Mouse (Mus musculus): ENCODE measurements at regions not wholly inside any gene's neighbourhood (a gene's known extent, or its start where the extent isn't known, plus 50 kb on each side); places are given as distances from the start of the nearest gene placed in this dataset.

DNA sequence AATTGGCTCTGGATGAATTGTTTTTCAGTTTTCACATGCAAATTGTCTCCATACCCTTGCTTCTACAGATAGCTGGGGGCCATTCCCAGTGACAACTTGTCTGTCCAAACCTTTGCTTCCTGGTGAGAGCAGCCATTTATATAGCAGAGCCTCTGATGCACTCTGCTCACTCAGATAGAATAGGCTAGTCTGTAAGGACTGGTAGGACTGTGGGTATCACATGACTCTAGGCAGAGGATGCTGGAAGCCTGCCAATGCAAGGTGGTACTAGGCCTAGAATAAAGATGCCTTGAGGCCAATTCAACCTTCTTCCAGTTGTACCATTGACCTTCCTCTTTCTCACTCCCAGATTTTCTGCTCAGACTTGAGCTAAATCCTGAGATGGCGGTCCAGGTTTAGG is 188.2 kb upstream of the Ntm start:
- in situ Hi-C loops (cut with MboI; ENCODE audit: low pct_unique_long_range_greater_than_20kb in 1 of 2, low sequenced_read_pairs in 2 of 2, unreplicated experiment in 1 of 2), result no loop called here

GRCm38 (mm10) chr9:30166235-30166752 is 203.4 kb upstream of the Ntm start:
- in situ Hi-C loops (cut with MboI; ENCODE audit: low pct_unique_long_range_greater_than_20kb in 1 of 2, low sequenced_read_pairs in 2 of 2, unreplicated experiment in 1 of 2), result no loop called here

DNA sequence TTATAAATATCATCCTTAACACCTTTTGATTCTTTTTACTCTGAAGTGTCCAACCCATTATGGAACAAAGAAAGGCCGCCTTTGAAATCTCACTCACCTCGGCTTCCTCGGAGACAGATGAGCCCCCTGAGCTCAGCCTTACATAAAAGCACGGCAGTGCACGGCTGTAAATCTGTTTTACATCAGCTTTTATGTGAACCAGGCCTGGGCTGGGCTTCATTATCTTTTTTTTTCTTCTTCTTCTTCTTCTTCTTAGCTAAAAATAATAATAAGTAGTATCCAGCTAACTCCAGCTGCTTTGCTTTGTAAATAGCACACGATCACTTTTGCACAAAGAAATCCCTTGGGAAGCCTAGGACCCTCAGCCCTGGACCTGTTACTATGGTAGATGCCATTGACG is 204.3 kb upstream of the Ntm start:
- in situ Hi-C loops (cut with MboI; ENCODE audit: low pct_unique_long_range_greater_than_20kb in 1 of 2, low sequenced_read_pairs in 2 of 2, unreplicated experiment in 1 of 2), result no loop called here

- in situ Hi-C loops (cut with MboI; ENCODE audit: low pct_unique_long_range_greater_than_20kb in 1 of 2, low sequenced_read_pairs in 2 of 2, unreplicated experiment in 1 of 2), result no loop called here
These were observed 211.7 kb upstream of the Ntm start for GRCm38 (mm10) chr9:30174646-30175045.

DNA sequence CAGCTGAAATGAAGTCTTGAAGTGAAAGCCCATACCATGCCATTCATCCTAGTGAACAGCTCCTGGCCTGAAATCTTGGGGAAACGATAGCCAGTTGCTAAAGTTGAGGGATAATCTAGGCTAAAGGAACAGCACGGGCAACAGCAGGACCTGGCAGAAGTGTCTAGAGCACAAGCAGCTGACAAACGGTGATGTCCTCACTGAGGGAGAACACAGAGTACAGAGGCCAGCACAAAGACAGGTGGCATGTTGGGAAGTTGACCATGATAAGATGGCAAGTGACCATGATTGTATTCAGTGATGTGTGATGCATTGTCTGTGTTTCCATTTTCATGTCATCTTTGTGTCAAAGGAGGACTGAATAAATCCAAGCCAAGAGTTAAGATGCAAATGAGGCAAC is 212.4 kb upstream of the Ntm start:
- in situ Hi-C loops (cut with MboI; ENCODE audit: low pct_unique_long_range_greater_than_20kb in 1 of 2, low sequenced_read_pairs in 2 of 2, unreplicated experiment in 1 of 2), result no loop called here

DNA sequence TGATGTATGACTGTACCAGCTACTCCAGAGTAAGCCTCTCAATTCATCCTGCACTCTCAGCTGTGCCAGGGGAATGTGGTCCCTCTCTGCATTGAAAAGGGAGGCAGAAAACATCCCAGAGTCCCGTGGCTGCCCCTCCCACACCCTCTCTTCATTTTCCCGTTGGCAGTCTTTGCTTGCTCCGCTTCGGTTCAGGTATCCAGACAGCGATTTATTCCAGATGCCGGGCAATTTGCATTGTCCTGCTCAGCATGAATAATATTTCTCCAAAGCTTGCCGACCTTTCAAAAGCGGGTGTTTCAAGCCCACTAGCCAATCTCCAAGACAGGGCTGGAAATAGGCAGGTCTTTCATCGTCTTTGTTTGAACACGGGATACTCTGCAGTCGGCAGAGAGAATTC is 220.5 kb upstream of the Ntm start:
- in situ Hi-C loops (cut with MboI; ENCODE audit: low pct_unique_long_range_greater_than_20kb in 1 of 2, low sequenced_read_pairs in 2 of 2, unreplicated experiment in 1 of 2), result no loop called here

DNA sequence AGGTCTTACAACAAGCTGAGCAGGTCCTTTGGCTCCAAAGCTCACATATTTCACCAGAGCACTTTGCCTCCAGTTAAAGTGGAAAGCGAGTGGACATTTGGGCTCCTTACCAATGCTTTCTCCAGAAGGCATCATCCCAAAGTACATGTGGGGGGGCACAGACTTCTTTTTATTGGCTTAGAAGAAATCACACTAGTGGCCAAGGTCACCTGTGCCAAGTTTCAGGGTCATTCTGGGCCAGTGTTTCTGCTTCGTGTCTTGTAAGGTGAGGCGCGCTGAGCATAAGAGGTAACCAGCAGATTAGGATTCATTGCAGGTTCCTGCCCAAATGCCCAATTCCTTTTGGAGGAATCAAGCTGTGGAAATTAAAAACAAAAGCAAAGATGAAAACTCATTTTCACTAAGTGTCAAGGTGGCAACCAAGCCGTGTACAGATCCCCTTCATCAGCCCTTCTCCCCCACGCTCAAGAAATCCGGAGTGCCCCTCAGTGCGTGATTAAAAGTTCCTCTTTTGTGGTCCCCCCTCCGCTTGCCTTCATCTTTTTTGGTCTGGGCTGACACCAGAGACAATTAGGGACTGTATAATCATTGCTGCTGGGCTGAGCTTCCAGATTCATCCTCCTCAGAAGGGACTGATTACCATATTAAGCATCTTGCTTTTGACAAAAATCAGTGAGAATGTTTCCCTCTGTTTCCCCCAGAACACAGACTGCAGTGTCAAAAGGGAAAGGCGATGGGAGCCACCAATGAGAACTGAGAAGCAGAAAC is 222.2 kb upstream of the Ntm start:
- in situ Hi-C loops (cut with MboI; ENCODE audit: low pct_unique_long_range_greater_than_20kb in 1 of 2, low sequenced_read_pairs in 2 of 2, unreplicated experiment in 1 of 2), result no loop called here

DNA sequence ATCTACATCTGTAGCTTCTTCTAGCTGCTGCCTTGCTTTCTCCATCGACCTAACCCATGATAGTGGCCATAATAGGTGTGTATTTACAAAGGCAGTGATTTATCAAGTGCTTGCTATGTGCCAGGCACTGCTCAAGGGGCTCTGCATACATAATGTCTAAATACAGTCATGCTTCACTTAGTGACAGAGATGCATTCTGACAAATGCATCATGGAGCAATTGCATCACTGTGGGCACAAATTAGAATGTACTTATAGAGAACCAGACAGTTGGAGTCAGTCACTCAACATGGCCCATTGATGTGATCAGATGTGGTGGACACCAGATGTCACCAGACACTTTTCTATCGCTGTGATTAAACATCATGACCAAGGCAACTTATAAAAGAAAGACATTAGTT is 223.3 kb upstream of the Ntm start:
- in situ Hi-C loops (cut with MboI; ENCODE audit: low pct_unique_long_range_greater_than_20kb in 1 of 2, low sequenced_read_pairs in 2 of 2, unreplicated experiment in 1 of 2), result no loop called here

DNA sequence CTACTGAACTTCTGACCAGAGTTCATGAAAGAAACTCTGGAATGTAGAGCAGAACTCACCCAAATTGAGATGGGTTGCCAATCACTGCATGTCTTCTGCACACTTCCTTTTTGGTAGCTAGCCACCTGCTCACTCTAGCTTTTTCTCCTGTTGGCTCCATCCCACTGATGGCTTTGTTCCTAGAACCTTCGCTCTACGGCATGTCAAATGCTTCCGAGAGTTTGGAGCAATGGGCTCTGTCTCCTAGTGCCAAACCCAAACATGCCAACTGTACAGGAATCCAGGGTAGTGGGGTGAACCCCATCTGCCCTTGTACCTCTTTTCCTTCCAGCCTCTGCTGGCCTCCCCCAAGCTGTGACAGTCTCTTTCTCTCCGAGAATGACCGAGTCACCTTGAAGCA is 227.1 kb upstream of the Ntm start:
- in situ Hi-C loops (cut with MboI; ENCODE audit: low pct_unique_long_range_greater_than_20kb in 1 of 2, low sequenced_read_pairs in 2 of 2, unreplicated experiment in 1 of 2), result no loop called here

- in situ Hi-C loops (cut with MboI; ENCODE audit: low pct_unique_long_range_greater_than_20kb in 1 of 2, low sequenced_read_pairs in 2 of 2, unreplicated experiment in 1 of 2), result no loop called here
These were observed 228.2 kb upstream of the Ntm start for GRCm38 (mm10) chr9:30191119-30191518.

GRCm38 (mm10) chr9:30191902-30192301 is 229.0 kb upstream of the Ntm start:
- in situ Hi-C loops (cut with MboI; ENCODE audit: low pct_unique_long_range_greater_than_20kb in 1 of 2, low sequenced_read_pairs in 2 of 2, unreplicated experiment in 1 of 2), result no loop called here

GRCm38 (mm10) chr9:30194866-30195265 is 231.9 kb upstream of the Ntm start:
- in situ Hi-C loops (cut with MboI; ENCODE audit: low pct_unique_long_range_greater_than_20kb in 1 of 2, low sequenced_read_pairs in 2 of 2, unreplicated experiment in 1 of 2), result no loop called here

- in situ Hi-C loops (cut with MboI; ENCODE audit: low pct_unique_long_range_greater_than_20kb in 1 of 2, low sequenced_read_pairs in 2 of 2, unreplicated experiment in 1 of 2), result no loop called here
These were observed 224.5 kb upstream of the Snx19 start for GRCm38 (mm10) chr9:30202411-30202810.

DNA sequence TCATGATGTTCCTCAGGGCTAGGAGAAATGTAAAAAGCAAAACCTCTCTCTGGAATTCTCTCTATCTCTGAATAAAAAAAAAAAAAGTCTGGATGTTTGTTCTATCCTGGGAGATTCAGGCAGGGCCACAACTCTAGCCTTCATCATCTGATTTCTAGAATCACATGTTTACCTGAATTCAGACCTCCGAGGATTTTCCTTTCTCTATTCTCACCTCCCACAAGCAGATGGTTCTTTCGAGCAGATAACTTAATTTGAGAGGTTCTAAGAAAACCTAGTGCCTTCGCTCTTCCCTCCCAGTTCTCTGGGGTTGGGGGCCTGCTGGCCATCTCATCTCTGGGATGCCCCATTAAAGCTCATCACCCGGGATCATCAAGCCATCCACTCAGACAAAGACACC is 219.3 kb upstream of the Snx19 start:
- in situ Hi-C loops (cut with MboI; ENCODE audit: low pct_unique_long_range_greater_than_20kb in 1 of 2, low sequenced_read_pairs in 2 of 2, unreplicated experiment in 1 of 2), result no loop called here

- in situ Hi-C loops (cut with MboI; ENCODE audit: low pct_unique_long_range_greater_than_20kb in 1 of 2, low sequenced_read_pairs in 2 of 2, unreplicated experiment in 1 of 2), result no loop called here
These were observed 217.1 kb upstream of the Snx19 start for GRCm38 (mm10) chr9:30209806-30210205.

DNA sequence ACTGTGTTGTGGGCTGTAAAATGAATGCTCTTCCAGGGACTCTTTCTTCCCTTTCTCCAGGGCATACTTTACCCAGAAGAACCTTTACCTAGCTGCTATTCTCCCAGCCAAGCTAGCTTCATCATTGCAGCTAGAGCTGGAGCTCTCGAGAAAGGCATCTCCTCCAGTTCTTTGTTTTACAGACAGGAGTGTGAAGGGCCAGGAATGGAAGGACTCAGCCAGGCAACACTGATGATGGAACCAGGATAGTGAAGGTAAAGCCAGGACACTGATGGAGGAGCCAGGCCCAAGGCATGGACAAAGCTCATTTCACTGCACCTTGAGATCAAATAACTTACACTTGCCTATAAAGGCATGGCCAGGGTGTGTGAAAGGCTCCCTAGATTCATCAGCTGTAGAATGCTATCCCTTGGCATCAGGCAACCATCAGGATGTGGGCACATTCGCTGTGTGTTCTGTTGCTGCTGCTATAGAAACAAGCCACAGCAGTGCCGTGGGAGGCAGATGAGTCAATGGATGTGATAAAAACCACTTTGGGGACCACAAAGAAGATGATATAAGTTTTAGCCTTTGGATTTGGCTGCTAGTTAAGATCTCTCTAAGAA is 214.3 kb upstream of the Snx19 start:
- in situ Hi-C loops (cut with MboI; ENCODE audit: low pct_unique_long_range_greater_than_20kb in 1 of 2, low sequenced_read_pairs in 2 of 2, unreplicated experiment in 1 of 2), result no loop called here

DNA sequence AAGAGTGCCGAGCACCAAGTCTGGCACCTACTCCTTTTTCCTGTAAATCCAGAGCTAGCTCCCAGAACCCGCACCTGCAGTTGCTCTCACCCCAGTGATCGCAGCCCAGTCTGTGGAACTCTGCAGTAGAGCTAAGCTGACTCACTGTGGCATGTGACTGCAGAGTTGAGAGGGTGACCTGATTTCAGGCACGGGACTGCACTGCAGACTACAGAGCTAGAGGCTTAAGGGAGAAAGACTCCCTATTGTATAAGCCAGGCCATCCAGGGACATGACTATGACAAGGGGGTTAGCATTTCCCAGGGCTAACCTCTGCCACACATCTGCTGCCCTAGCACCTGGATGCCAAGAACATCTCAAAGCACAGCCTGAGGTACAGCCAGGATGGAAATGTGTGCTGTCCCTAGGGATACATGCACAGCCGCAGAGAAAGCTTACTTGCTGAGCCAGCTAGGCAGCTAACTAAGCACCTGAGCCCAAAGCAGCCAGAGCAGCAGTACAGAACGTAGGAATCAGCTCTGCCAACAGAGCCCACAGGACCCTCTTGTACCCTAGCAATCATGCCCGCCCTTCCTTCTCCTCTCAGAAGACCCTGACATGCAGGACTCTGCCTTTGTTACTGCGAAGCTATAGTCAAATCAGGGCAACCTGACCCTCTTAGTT is 192.3 kb upstream of the Snx19 start:
- in situ Hi-C loops (cut with MboI; ENCODE audit: low pct_unique_long_range_greater_than_20kb in 1 of 2, low sequenced_read_pairs in 2 of 2, unreplicated experiment in 1 of 2), result no loop called here

GRCm38 (mm10) chr9:30235791-30236190 is 191.1 kb upstream of the Snx19 start:
- in situ Hi-C loops (cut with MboI; ENCODE audit: low pct_unique_long_range_greater_than_20kb in 1 of 2, low sequenced_read_pairs in 2 of 2, unreplicated experiment in 1 of 2), result no loop called here

GRCm38 (mm10) chr9:30242107-30242506 is 184.8 kb upstream of the Snx19 start:
- in situ Hi-C loops (cut with MboI; ENCODE audit: low pct_unique_long_range_greater_than_20kb in 1 of 2, low sequenced_read_pairs in 2 of 2, unreplicated experiment in 1 of 2), result no loop called here

Measured in mouse embryonic stem cell (cell line).